Mouse (Mus musculus) embryo, embryonic 11 days (tissue): ENCODE data around the gene Gprc5d.

ENCODE experiments used
- DNase-seq: peaks from one replicate; pipeline ENCODE4 v3.0.0-alpha.2; 2015

The Gprc5d gene

GRCm38 (mm10) chr6:135118183-135118582 is at the start of gene Gprc5d:
Gene Gprc5d (minus strand): TSS chr6:135118283.
- no peak for DNase-seq

- DNase-seq, result no peak
Measured at GRCm38 (mm10) chr6:135166712-135167111, 48.6 kb upstream of the Gprc5d start.

GRCm38 (mm10) chr6:135166262-135166661 is 48.2 kb upstream of the Gprc5d start:
- no peak for DNase-seq

GRCm38 (mm10) chr6:135165706-135166105 is 47.6 kb upstream of the Gprc5d start:
- DNase-seq, result no peak

GRCm38 (mm10) chr6:135165191-135165590 is 47.1 kb upstream of the Gprc5d start:
- DNase-seq, result no peak

GRCm38 (mm10) chr6:135162861-135163260 is 44.8 kb upstream of the Gprc5d start:
- DNase-seq, result no peak

GRCm38 (mm10) chr6:135162311-135162710 is 44.2 kb upstream of the Gprc5d start:
- no peak for DNase-seq

GRCm38 (mm10) chr6:135161356-135161755 is 43.3 kb upstream of the Gprc5d start:
- DNase-seq, result no peak

- DNase-seq, result no peak
Measured at GRCm38 (mm10) chr6:135158509-135158908, 40.4 kb upstream of the Gprc5d start.

GRCm38 (mm10) chr6:135157496-135157895 is 39.4 kb upstream of the Gprc5d start:
- no peak for DNase-seq

GRCm38 (mm10) chr6:135156597-135156996 is 38.5 kb upstream of the Gprc5d start:
- no peak for DNase-seq

GRCm38 (mm10) chr6:135153719-135154118 is 35.6 kb upstream of the Gprc5d start:
- no peak for DNase-seq

- peak; percentile 61 for DNase-seq
Measured at GRCm38 (mm10) chr6:135150311-135150710, 32.2 kb upstream of the Gprc5d start.

GRCm38 (mm10) chr6:135149722-135150121 is 31.6 kb upstream of the Gprc5d start:
- DNase-seq, result no peak

GRCm38 (mm10) chr6:135149175-135149574 is 31.1 kb upstream of the Gprc5d start:
- no peak for DNase-seq

- peak; percentile 53 for DNase-seq
Measured at GRCm38 (mm10) chr6:135148506-135148905, 30.4 kb upstream of the Gprc5d start.

GRCm38 (mm10) chr6:135145976-135146375 is 27.9 kb upstream of the Gprc5d start:
- DNase-seq, result no peak

GRCm38 (mm10) chr6:135144516-135144915 is 26.4 kb upstream of the Gprc5d start:
- DNase-seq, result peak; percentile 67

- no peak for DNase-seq
Measured at GRCm38 (mm10) chr6:135143151-135143550, 25.1 kb upstream of the Gprc5d start.

- no peak for DNase-seq
Measured at GRCm38 (mm10) chr6:135141451-135142147, 23.5 kb upstream of the Gprc5d start.

GRCm38 (mm10) chr6:135138746-135139145 is 20.7 kb upstream of the Gprc5d start:
- DNase-seq, result peak; percentile 27

GRCm38 (mm10) chr6:135138207-135138606 is 20.1 kb upstream of the Gprc5d start:
- DNase-seq, result peak; percentile 25

- DNase-seq, result no peak
Measured at GRCm38 (mm10) chr6:135137736-135138135, 19.7 kb upstream of the Gprc5d start.

GRCm38 (mm10) chr6:135136439-135137161 is 18.5 kb upstream of the Gprc5d start:
- peak; percentile 62 for DNase-seq
